Mouse (Mus musculus) heart, adult 18-20 months (tissue): ENCODE data around the gene Rsl24d1. TPM values are rescaled to one million over a fixed set of nuclear protein-coding genes. Genes with fewer than 3 reads are reported as not detected.
A peak's percentile ranks its signal among the peaks of the same experiment; 100 is the strongest.
"Not testable (repeated sequence)": the region's sequence is repeated elsewhere in the genome, so short reads cannot be mapped to it uniquely, and the experiment has no call there.

Experiments used
- DNase-seq, 2 experiments: peaks; one replicate each; pipeline ENCODE4 v3.0.0; 2021 to 2022; ENCODE audit warnings: mixed read lengths in 1 of 2
- long read RNA-seq, 2 experiments: library from polyadenylated mRNA; stranded (forward); transcript quantifications; one replicate each; pipeline ENCODE4 v2.0.0; 2021
- total RNA-seq, 2 experiments: library from RNA; stranded (reverse); gene quantifications; 2 replicates each; pipeline ENCODE4 v1.2.3; 2021

Rsl24d1 gene
- total RNA-seq = 10 to 100 TPM; 46.0 to 53.9 TPM
- long read RNA-seq, experiment 1, transcript Rsl24d1-201 (6 exons, 1,543 nt) = major isoform, 33 of 37 reads
- long read RNA-seq, experiment 1, partial matches to known transcripts = 2 of 37 reads
- long read RNA-seq, experiment 1, other reads (novel, unspliced or antisense) = 2 of 37 reads
- long read RNA-seq, experiment 2, transcript Rsl24d1-201 (6 exons, 1,543 nt) = major isoform, 14 of 17 reads
- long read RNA-seq, experiment 2, partial matches to known transcripts = 1 of 17 reads
- long read RNA-seq, experiment 2, other reads (novel, unspliced or antisense) = 2 of 17 reads

- peak; percentile 91 to 93 for DNase-seq
Observed at GRCm38 (mm10) chr9:73112919-73113906, at the start of gene Rsl24d1. TSS of gene Rsl24d1 (plus strand) at chr9:73113426.

- DNase-seq = no peak
Observed at GRCm38 (mm10) chr9:73063621-73064290, 49.5 kb upstream of the Rsl24d1 start.

- no peak for DNase-seq
Observed at GRCm38 (mm10) chr9:73067086-73067485, 46.1 kb upstream of the Rsl24d1 start.

- DNase-seq = peak; percentile 24 to 41
Observed at GRCm38 (mm10) chr9:73068230-73068679, 45.0 kb upstream of the Rsl24d1 start.

- no peak for DNase-seq
Observed at GRCm38 (mm10) chr9:73068688-73069087, 44.5 kb upstream of the Rsl24d1 start.

GRCm38 (mm10) chr9:73070971-73071659 lies 42.1 kb upstream of the Rsl24d1 start:
- peak; percentile 33 to 55 for DNase-seq

GRCm38 (mm10) chr9:73072426-73072825 lies 40.8 kb upstream of the Rsl24d1 start:
- DNase-seq = no peak

- no peak for DNase-seq
Observed at GRCm38 (mm10) chr9:73073169-73073568, 40.1 kb upstream of the Rsl24d1 start.

GRCm38 (mm10) chr9:73079349-73079748 lies 33.9 kb upstream of the Rsl24d1 start:
- not testable (repeated sequence) for DNase-seq

GRCm38 (mm10) chr9:73079801-73080325 lies 33.4 kb upstream of the Rsl24d1 start:
- DNase-seq = no peak

GRCm38 (mm10) chr9:73082291-73083000 lies 30.8 kb upstream of the Rsl24d1 start:
- no peak for DNase-seq

GRCm38 (mm10) chr9:73083956-73084355 lies 29.3 kb upstream of the Rsl24d1 start:
- DNase-seq = no peak

GRCm38 (mm10) chr9:73085845-73086244 lies 27.4 kb upstream of the Rsl24d1 start:
- no peak for DNase-seq

- no peak for DNase-seq
Observed at GRCm38 (mm10) chr9:73087121-73087520, 26.1 kb upstream of the Rsl24d1 start.

- DNase-seq = no peak
Observed at GRCm38 (mm10) chr9:73087581-73087980, 25.6 kb upstream of the Rsl24d1 start.

GRCm38 (mm10) chr9:73089222-73089920 lies 23.9 kb upstream of the Rsl24d1 start:
- DNase-seq = peak in 1 of 2 experiments; percentile 21

GRCm38 (mm10) chr9:73090121-73090520 lies 23.1 kb upstream of the Rsl24d1 start:
- no peak for DNase-seq

- peak; percentile 39 to 61 for DNase-seq
Observed at GRCm38 (mm10) chr9:73091747-73092146, 21.5 kb upstream of the Rsl24d1 start.

- no peak for DNase-seq
Observed at GRCm38 (mm10) chr9:73094580-73094979, 18.6 kb upstream of the Rsl24d1 start.

GRCm38 (mm10) chr9:73097898-73098297 lies 15.3 kb upstream of the Rsl24d1 start:
- DNase-seq = no peak
